Mouse (Mus musculus) kidney, adult 2 months (tissue): Measurements from ENCODE around the gene Acot10.

Source experiments
- CTCF ChIP-seq: fragments of 200-500 bp; conservative IDR thresholded peaks from 2 replicates; pipeline ENCODE4 v1.5.1; 2011; ENCODE audit warnings: low read depth, mild to moderate bottlenecking, control low read depth, low read length, moderate library complexity, mixed read lengths; ENCODE audit not compliant: insufficient read depth, insufficient read length
- POLR2A ChIP-seq: fragments of 200-500 bp; IDR thresholded peaks from one replicate; pipeline ENCODE4 v1.6.1; 2011; ENCODE audit warnings: low read depth, low read length, control low read depth

DNA sequence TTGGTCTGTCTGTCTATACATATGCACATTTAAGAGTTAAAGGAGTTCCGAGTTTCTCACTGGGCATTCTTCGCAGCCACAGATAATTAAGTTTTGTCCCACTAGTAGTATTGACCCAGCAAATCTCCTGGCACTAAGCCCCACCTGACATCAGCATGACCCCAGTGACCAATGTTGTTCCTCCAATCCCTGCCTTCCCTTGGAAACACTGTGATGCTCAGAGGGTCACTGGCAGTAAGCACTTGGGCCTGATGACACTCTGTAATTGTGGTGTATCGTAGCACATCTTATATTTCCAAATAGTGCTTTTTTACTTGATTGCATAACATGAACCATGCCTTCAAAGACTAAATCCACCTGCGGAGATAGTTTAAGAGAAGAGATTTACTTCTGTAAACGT lies 17.6 kb upstream of the Acot10 start:
- TF ChIP-seq CTCF: no peak
- no peak for TF ChIP-seq POLR2A
